Mouse (Mus musculus) cerebellum, adult 2 months (tissue): Measurements from ENCODE around the gene Eml6.

Experiments
- CTCF ChIP-seq: fragments of 200-500 bp; IDR thresholded peaks from 2 replicates; pipeline ENCODE4 v1.5.1; 2011; ENCODE audit warnings: low read depth, mild to moderate bottlenecking, control low read depth, low read length, moderate library complexity, borderline replicate concordance; ENCODE audit not compliant: insufficient read depth
- POLR2A ChIP-seq: fragments of 200-500 bp; IDR thresholded peaks from 2 replicates; pipeline ENCODE4 v1.6.1; 2011; ENCODE audit warnings: low read length, control low read depth, borderline replicate concordance; ENCODE audit not compliant: insufficient read depth

DNA sequence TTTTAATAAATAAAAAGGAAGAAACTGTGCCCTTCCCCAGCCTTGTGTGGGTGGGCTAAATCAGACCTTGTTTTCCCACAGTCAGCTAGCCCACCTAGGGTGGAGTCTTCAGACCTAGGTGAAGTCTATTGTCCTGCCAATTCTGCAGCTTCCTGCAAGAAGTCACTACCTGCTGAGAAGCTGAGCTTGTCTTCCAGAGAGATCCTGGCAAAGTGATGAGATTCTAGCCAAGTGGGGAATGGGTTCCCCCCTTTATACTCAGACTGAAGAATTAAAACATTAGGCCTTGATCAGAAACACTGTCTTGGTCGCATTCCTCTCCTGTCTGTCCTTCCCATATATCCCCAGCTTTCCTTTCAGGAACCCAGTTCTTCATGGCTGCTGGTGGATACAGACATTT lies 147.9 kb downstream of the Eml6 start:
- TF ChIP-seq CTCF (no peak), POLR2A (no peak)
